Mouse (Mus musculus): Measurements from ENCODE around the gene Srebf2. TPM values are rescaled to one million over a fixed set of nuclear protein-coding genes. Genes with fewer than 3 reads are reported as not detected.
A peak's percentile ranks its signal among the peaks of the same experiment; 100 is the strongest.

Gene Srebf2
- polyA plus RNA-seq, 1 experiment = not detected

GRCm38 (mm10) chr15:82197246-82197750 lies 50.3 kb downstream of the Srebf2 start:
- WGBS = 88% methylated on average over 10 of the region's 10 CpGs
- Histone ChIP-seq H3K27ac (ENCODE audit: insufficient read depth, low read depth, low read length) (no peak overlapping the region), H3K4me1 (ENCODE audit: control insufficient read depth, insufficient read depth, low read length) (peaks cover 9% of the 10 kb centered on the region), H3K4me3 (ENCODE audit: insufficient read depth, low read depth, low read length) (no peak overlapping the region)
- TF ChIP-seq POLR2A (IDR thresholded peaks at IDR 0.05; ENCODE audit: insufficient read depth, low read depth, low read length) = no peak
- no peak for TF ChIP-seq CTCF (IDR thresholded peaks at IDR 0.05; ENCODE audit: insufficient read depth, low read depth, low read length)

DNA sequence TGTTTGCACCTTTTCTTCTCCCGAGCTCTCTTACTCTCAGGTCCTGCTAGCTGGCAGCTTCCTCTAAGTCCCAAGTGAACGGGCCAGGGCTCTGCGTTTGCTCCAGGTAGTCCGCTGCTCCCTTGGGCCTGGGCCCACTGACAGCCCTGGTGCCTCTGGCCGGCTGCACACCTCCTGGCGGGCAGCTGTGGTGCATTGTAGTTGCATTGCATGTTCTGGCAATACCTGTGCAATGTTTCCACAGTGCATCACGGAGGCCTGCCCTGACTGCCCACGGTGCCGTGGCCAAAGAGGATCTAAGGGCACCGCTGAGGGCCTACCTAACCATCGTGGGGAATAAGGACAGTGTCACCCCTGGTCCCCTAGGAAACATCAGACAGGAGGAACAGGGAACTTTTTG lies 51.0 kb downstream of the Srebf2 start:
- peaks cover 7% of the 10 kb centered on the region for H3K4me1 ChIP-seq (ENCODE audit: control insufficient read depth, insufficient read depth, low read length)
- H3K4me3 ChIP-seq (ENCODE audit: insufficient read depth, low read depth, low read length) = no peak overlapping the region
- WGBS = 88% methylated on average over 11 of the region's 11 CpGs
- no peak for TF ChIP-seq CTCF (IDR thresholded peaks at IDR 0.05; ENCODE audit: insufficient read depth, low read depth, low read length)
- no peak for TF ChIP-seq POLR2A (IDR thresholded peaks at IDR 0.05; ENCODE audit: insufficient read depth, low read depth, low read length)
- no peak overlapping the region for H3K27ac ChIP-seq (ENCODE audit: insufficient read depth, low read depth, low read length)

DNA sequence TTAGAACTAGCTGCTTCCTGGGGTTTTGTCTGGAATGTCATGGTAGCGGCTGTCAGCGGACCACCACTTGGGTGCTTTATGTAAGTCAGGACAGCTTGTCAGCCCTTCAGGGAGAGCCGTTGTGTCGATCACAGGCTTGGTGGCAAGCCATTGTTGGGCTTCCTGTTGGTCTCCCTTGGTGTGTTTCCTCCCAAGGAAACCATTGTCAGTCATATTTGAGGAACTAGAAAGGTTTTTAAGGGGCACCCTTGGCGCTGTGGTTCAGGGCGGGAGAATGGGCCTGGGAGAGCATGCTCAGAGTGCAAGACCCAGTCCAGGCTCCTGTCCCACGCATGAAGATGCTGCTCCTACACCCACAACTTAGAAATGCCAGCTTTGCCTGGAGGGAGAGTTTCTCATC lies 51.4 kb downstream of the Srebf2 start:
- Histone ChIP-seq H3K4me3 (ENCODE audit: insufficient read depth, low read depth, low read length) (no peak overlapping the region), H3K4me1 (ENCODE audit: control insufficient read depth, insufficient read depth, low read length) (peaks cover 11% of the 10 kb centered on the region), H3K27ac (ENCODE audit: insufficient read depth, low read depth, low read length) (no peak overlapping the region)
- 0 out of 2 replicates have a peak, but pooled peaks have one; percentile 3 for TF ChIP-seq POLR2A (IDR thresholded peaks at IDR 0.05; ENCODE audit: insufficient read depth, low read depth, low read length)
- TF ChIP-seq CTCF (IDR thresholded peaks at IDR 0.05; ENCODE audit: insufficient read depth, low read depth, low read length) = no peak
- 85% methylated on average over 7 of the region's 7 CpGs for WGBS

GRCm38 (mm10) chr15:82199546-82199945 lies 52.6 kb downstream of the Srebf2 start:
- H3K27ac ChIP-seq (ENCODE audit: insufficient read depth, low read depth, low read length) = no peak overlapping the region
- 85% methylated on average over 12 of the region's 12 CpGs for WGBS
- peaks cover 23% of the 10 kb centered on the region for H3K4me1 ChIP-seq (ENCODE audit: control insufficient read depth, insufficient read depth, low read length)
- TF ChIP-seq POLR2A (IDR thresholded peaks at IDR 0.05; ENCODE audit: insufficient read depth, low read depth, low read length) (no peak), CTCF (IDR thresholded peaks at IDR 0.05; ENCODE audit: insufficient read depth, low read depth, low read length) (no peak)
- H3K4me3 ChIP-seq (ENCODE audit: insufficient read depth, low read depth, low read length) = no peak overlapping the region

GRCm38 (mm10) chr15:82202086-82202485 lies 55.1 kb downstream of the Srebf2 start:
- Histone ChIP-seq H3K27ac (ENCODE audit: insufficient read depth, low read depth, low read length) (no peak overlapping the region), H3K4me3 (ENCODE audit: insufficient read depth, low read depth, low read length) (no peak overlapping the region), H3K4me1 (ENCODE audit: control insufficient read depth, insufficient read depth, low read length) (peaks cover 41% of the 10 kb centered on the region)
- WGBS = 92% methylated on average over 6 of the region's 6 CpGs
- no peak for TF ChIP-seq CTCF (IDR thresholded peaks at IDR 0.05; ENCODE audit: insufficient read depth, low read depth, low read length)
- no peak for TF ChIP-seq POLR2A (IDR thresholded peaks at IDR 0.05; ENCODE audit: insufficient read depth, low read depth, low read length)

- Histone ChIP-seq H3K4me3 (ENCODE audit: insufficient read depth, low read depth, low read length) (no peak overlapping the region), H3K4me1 (ENCODE audit: control insufficient read depth, insufficient read depth, low read length) (peaks cover 51% of the 10 kb centered on the region), H3K27ac (ENCODE audit: insufficient read depth, low read depth, low read length) (peak overlapping the region; percentile 82; the same call in 1 of the 2 replicates)
- WGBS = 91% methylated on average over 10 of the region's 10 CpGs
- TF ChIP-seq CTCF (IDR thresholded peaks at IDR 0.05; ENCODE audit: insufficient read depth, low read depth, low read length) (no peak), POLR2A (IDR thresholded peaks at IDR 0.05; ENCODE audit: insufficient read depth, low read depth, low read length) (no peak)
Observed at GRCm38 (mm10) chr15:82203090-82203489, 56.1 kb downstream of the Srebf2 start.

GRCm38 (mm10) chr15:82203611-82204351 lies 56.8 kb downstream of the Srebf2 start:
- H3K27ac ChIP-seq (ENCODE audit: insufficient read depth, low read depth, low read length) = peak overlapping the region; percentile 82
- TF ChIP-seq POLR2A (IDR thresholded peaks at IDR 0.05; ENCODE audit: insufficient read depth, low read depth, low read length) = no peak
- no peak for TF ChIP-seq CTCF (IDR thresholded peaks at IDR 0.05; ENCODE audit: insufficient read depth, low read depth, low read length)
- peaks cover 55% of the 10 kb centered on the region for H3K4me1 ChIP-seq (ENCODE audit: control insufficient read depth, insufficient read depth, low read length)
- no peak overlapping the region for H3K4me3 ChIP-seq (ENCODE audit: insufficient read depth, low read depth, low read length)
- WGBS = 59% methylated on average over 20 of the region's 20 CpGs

DNA sequence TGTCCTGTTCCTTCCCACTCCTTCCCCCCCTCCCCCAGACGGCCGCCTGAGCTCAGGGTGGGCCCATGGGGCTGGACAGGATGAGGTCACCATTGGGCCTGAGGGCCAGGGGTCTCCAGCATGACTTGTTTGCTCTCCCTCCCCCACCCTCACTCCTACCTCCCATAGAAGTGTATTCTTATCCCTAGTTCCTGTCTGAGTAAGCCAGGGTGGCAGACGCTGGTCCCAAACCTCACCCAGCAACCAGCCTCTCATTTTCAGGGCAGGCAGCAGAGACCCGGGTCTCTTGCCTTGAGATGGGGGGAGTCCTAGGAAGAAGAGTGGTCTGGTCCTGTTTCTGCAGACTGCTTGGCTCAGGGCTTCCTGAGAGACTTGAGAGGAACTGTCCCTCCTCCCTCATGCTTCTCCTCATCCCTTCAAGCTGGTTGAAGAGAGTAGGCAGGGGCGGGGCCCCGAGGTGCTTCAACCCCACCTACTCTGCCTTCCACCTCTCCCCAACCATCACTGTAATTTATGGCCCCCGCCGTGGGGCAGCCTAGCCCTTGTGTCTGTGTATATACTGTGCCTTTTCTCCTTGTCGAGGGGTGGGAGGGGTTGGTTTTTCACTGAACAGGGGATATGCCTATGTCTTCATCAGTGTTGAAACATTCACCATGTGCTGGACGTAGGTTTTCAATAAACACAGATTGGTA lies 57.8 kb downstream of the Srebf2 start:
- Histone ChIP-seq H3K4me1 (ENCODE audit: control insufficient read depth, insufficient read depth, low read length) (peaks cover 61% of the 10 kb centered on the region), H3K4me3 (ENCODE audit: insufficient read depth, low read depth, low read length) (no peak overlapping the region), H3K27ac (ENCODE audit: insufficient read depth, low read depth, low read length) (peak overlapping the region; percentile 82)
- WGBS = 43% methylated on average over 10 of the region's 10 CpGs
- TF ChIP-seq CTCF (IDR thresholded peaks at IDR 0.05; ENCODE audit: insufficient read depth, low read depth, low read length) (no peak), POLR2A (IDR thresholded peaks at IDR 0.05; ENCODE audit: insufficient read depth, low read depth, low read length) (peak; percentile 28; the same call in 1 of the 2 replicates)
